Mouse (Mus musculus): ENCODE data around the gene Btbd35f16.
"Not testable (repeated sequence)": the region's sequence is repeated elsewhere in the genome, so short reads cannot be mapped to it uniquely, and the experiment has no call there.

Btbd35f16 gene

DNA sequence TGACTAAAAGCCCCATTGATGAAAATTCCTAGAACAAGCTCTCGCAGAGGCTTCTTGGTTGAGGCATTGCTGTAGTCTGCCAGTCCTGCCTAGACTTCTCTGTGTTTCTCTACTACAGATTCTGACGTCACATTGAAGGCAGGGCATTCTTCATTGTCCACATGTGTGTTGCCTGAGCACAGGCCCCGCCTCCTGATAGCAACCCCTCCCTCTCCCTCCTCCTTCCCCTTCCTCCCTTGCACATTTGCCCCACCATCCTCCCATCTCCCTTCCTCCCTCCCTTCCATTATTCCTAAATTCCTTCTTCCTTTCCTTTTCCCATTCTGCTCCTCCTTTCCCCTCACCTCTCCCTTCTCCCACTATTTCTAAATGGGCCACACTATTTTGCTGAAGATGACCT lies at the start of gene Btbd35f16:
Btbd35f16 (minus strand) TSS at position 101 of the 400 bp plus-strand sequence.
- in situ Hi-C loops (cut with MboI, MseI), result not testable (repeated sequence)
